Mouse (Mus musculus): ENCODE data around the gene Leap2.

DNA sequence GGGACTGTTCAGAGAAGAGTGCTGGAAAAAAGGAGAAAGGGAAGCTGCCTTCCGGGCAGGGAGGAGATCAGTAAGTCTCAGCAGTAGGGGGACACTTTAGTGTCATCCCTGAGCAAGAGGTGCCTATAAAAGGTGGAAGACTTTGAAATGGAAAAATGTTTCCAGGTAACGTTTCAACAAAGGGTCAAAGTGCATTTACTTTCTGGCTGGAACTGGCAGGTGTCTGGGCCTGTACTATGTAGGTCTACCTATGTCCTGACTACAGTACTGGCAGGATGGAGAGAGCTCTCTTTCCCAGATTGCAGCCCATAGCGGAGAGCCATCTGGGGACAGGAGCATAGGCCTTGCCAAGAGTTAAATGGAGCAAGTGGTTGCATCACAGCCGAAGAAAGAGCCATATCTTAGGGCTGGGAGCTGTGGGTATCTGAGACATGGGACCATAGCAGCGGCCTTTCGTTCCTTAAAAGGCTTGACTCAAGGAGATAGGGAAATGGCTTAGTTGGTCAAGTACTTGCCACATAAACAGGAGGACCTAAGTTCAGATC lies 2.8 kb upstream of the Leap2 start:
- TF ChIP-seq CTCF (IDR thresholded peaks at IDR 0.05; ENCODE audit: insufficient read depth, low read length) (no peak), POLR2A (IDR thresholded peaks at IDR 0.05; ENCODE audit: borderline replicate concordance, extremely low read depth, low read depth, low read length) (no peak)
